Mouse (Mus musculus): ENCODE data around the gene 4921507P07Rik.

GRCm38 (mm10) chr6:50596301-50597211 is at the start of gene 4921507P07Rik:
- TF ChIP-seq CTCF (IDR thresholded peaks at IDR 0.05; ENCODE audit: low read depth) = peak; percentile 94
- TF ChIP-seq EP300 (optimal IDR thresholded peaks at IDR 0.05) = no peak

All from stomach, postnatal 0 days (tissue).